Mouse (Mus musculus) stomach, postnatal 0 days (tissue): Measurements from ENCODE around the gene Gpha2. TPM values are rescaled to one million over a fixed set of nuclear protein-coding genes. Genes with fewer than 3 reads are reported as not detected.
A peak's percentile ranks its signal among the peaks of the same experiment; 100 is the strongest.

Experiments used
- ATAC-seq: fragments of 200-750 bp; cut with Nextera tagmentation; 2 replicates; pipeline ENCODE4 v1.8.0; 2017; ENCODE audit not compliant: low FRiP score, low TSS enrichment
- DNase-seq: peaks from one replicate; pipeline ENCODE4 v3.0.0-alpha.2; 2016; ENCODE audit warnings: low spot score
- H3K27ac ChIP-seq: fragments of 300-500 bp; sonication (generic); replicated peaks from 2 replicates; pipeline ENCODE4 v1.5.1; 2014; ENCODE audit warnings: mild to moderate bottlenecking, control low read depth
- H3K27me3 ChIP-seq: fragments of 300-500 bp; sonication (generic); 2 replicates; pipeline ENCODE4 v1.6.1; 2014; ENCODE audit warnings: low read length; ENCODE audit not compliant: control insufficient read depth, insufficient read depth
- H3K36me3 ChIP-seq: fragments of 300-500 bp; sonication (generic); 2 replicates; pipeline ENCODE4 v1.6.1; 2014; ENCODE audit warnings: low read length, mixed read lengths; ENCODE audit not compliant: control insufficient read depth, insufficient read depth
- H3K4me1 ChIP-seq: fragments of 300-500 bp; sonication (generic); replicated peaks from 2 replicates; pipeline ENCODE4 v1.6.1; 2014; ENCODE audit warnings: antibody characterized with exemption; ENCODE audit not compliant: control insufficient read depth, insufficient read depth
- H3K4me2 ChIP-seq: fragments of 300-500 bp; sonication (generic); replicated peaks from 2 replicates; pipeline ENCODE4 v1.6.1; 2014; ENCODE audit warnings: low read depth, mild to moderate bottlenecking, control low read depth, moderate library complexity
- H3K4me3 ChIP-seq: fragments of 300-500 bp; sonication (generic); 2 replicates; pipeline ENCODE4 v1.5.1; 2014; ENCODE audit warnings: low read depth, low read length, control low read depth
- H3K9ac ChIP-seq: fragments of 300-500 bp; sonication (generic); 2 replicates; pipeline ENCODE4 v1.6.1; 2014; ENCODE audit warnings: mild to moderate bottlenecking, low read length, control low read depth, mixed read lengths
- H3K9me3 ChIP-seq: fragments of 300-500 bp; sonication (generic); 2 replicates; pipeline ENCODE4 v1.6.1; 2016; ENCODE audit warnings: low read length; ENCODE audit not compliant: control insufficient read depth
- CTCF ChIP-seq: IDR thresholded peaks from 2 replicates; pipeline ENCODE4 v1.5.1; 2016; ENCODE audit warnings: antibody characterized with exemption, low read depth, mild to moderate bottlenecking, moderate library complexity
- EP300 ChIP-seq: optimal IDR thresholded peaks from 2 replicates; pipeline ENCODE3; 2016; ENCODE audit warnings: antibody characterized with exemption
- WGBS: fragments of 180-500 bp; shearing (Covaris S2); extraction: QIAGEN DNeasy Blood & Tissue Kit; methylation state at CpG from one replicate; pipeline ENCODE4 v1.1.7; 2014; 5-methylcytosine and 5-hydroxymethylcytosine counted together
- polyA plus RNA-seq: library from polyadenylated mRNA; unstranded; fragments of >200 nt; fragmentation: Nextera tagmentation; extraction: Ambion mirVana; gene quantifications from 2 replicates; pipeline ENCODE4 v1.2.1, GENCODE M21; 2015

Gpha2 gene
- polyA plus RNA-seq, 1 experiment from 2014 or later = 0.17 TPM

- WGBS = 69% methylated on average over 6 of the region's 6 CpGs
- DNase-seq (no peak), ATAC-seq (no peak)
- H3K9ac ChIP-seq = no peak overlapping the region
- no peaks in the 10 kb centered on the region for H3K27me3 ChIP-seq
- no peaks in the 10 kb centered on the region for H3K4me1 ChIP-seq
- no peaks in the 10 kb centered on the region for H3K9me3 ChIP-seq
- TF ChIP-seq CTCF (peak; percentile 41), EP300 (no peak)
- H3K4me2 ChIP-seq = peak overlapping the region; percentile 50; the same call in 1 of the 2 replicates
- H3K27ac ChIP-seq = no peak overlapping the region
- no peak overlapping the region for H3K4me3 ChIP-seq
- H3K36me3 ChIP-seq = peaks cover 4% of the 10 kb centered on the region; the same call in 1 of the 2 replicates
Observed at GRCm38 (mm10) chr19:6265727-6266182, 39.6 kb downstream of the Gpha2 start.

- Histone ChIP-seq H3K27me3 (no peaks in the 10 kb centered on the region), H3K4me2 (no peak overlapping the region), H3K4me1 (no peaks in the 10 kb centered on the region), H3K9ac (no peak overlapping the region), H3K4me3 (no peak overlapping the region), H3K9me3 (no peaks in the 10 kb centered on the region), H3K27ac (0 out of 2 replicates have a peak overlapping the region, but pooled peaks have one; percentile 4), H3K36me3 (no peaks in the 10 kb centered on the region)
- DNase-seq (no peak), ATAC-seq (no peak)
- no peak for TF ChIP-seq EP300
- no peak for TF ChIP-seq CTCF
- WGBS = 56% methylated on average over 11 of the region's 11 CpGs
Observed at GRCm38 (mm10) chr19:6267306-6268169, 41.4 kb downstream of the Gpha2 start.

- no peak overlapping the region for H3K27ac ChIP-seq
- 10% methylated on average over 8 of the region's 8 CpGs for WGBS
Observed at GRCm38 (mm10) chr19:6268170-6268528, 42.0 kb downstream of the Gpha2 start.

GRCm38 (mm10) chr19:6268670-6269132, 42.5 kb downstream of the Gpha2 start:
- H3K4me1 ChIP-seq = no peaks in the 10 kb centered on the region
- H3K27ac ChIP-seq = no peak overlapping the region
- H3K4me3 ChIP-seq = no peak overlapping the region
- no peak for ATAC-seq
- no peak overlapping the region for H3K4me2 ChIP-seq
- 71% methylated on average over 7 of the region's 7 CpGs for WGBS
- DNase-seq = no peak
- no peaks in the 10 kb centered on the region for H3K36me3 ChIP-seq
- H3K9me3 ChIP-seq = no peaks in the 10 kb centered on the region
- TF ChIP-seq CTCF = no peak
- TF ChIP-seq EP300 = no peak
- no peak overlapping the region for H3K9ac ChIP-seq
- H3K27me3 ChIP-seq = no peaks in the 10 kb centered on the region

More at GRCm38 (mm10) chr19:6268170-6268528, 42.0 kb downstream of the Gpha2 start:
- H3K36me3 ChIP-seq = no peaks in the 10 kb centered on the region
- H3K4me1 ChIP-seq = no peaks in the 10 kb centered on the region
- H3K27me3 ChIP-seq = no peaks in the 10 kb centered on the region
- TF ChIP-seq CTCF (peak; percentile 91), EP300 (no peak)
- H3K9me3 ChIP-seq = no peaks in the 10 kb centered on the region
- H3K4me3 ChIP-seq = no peak overlapping the region
- no peak for ATAC-seq
- H3K4me2 ChIP-seq = no peak overlapping the region
- H3K9ac ChIP-seq = no peak overlapping the region
- peak; percentile 89 for DNase-seq

GRCm38 (mm10) chr19:6269798-6270475, 43.8 kb downstream of the Gpha2 start:
- ATAC-seq = no peak
- DNase-seq = peak; percentile 29
- no peaks in the 10 kb centered on the region for H3K36me3 ChIP-seq
- TF ChIP-seq EP300 (no peak), CTCF (no peak)
- 0 out of 2 replicates have a peak overlapping the region, but pooled peaks have one; percentile 18 for H3K27ac ChIP-seq
- no peaks in the 10 kb centered on the region for H3K4me1 ChIP-seq
- no peak overlapping the region for H3K4me3 ChIP-seq
- WGBS = 82% methylated on average over 8 of the region's 8 CpGs
- H3K27me3 ChIP-seq = no peaks in the 10 kb centered on the region
- no peak overlapping the region for H3K9ac ChIP-seq
- no peaks in the 10 kb centered on the region for H3K9me3 ChIP-seq
- no peak overlapping the region for H3K4me2 ChIP-seq
